Mouse (Mus musculus) E14TG2a.4 (cell line): ENCODE measurements at regions not wholly inside any gene's neighbourhood (a gene's known extent, or its start where the extent isn't known, plus 50 kb on each side); places are given as distances from the start of the nearest gene placed in this dataset.

ENCODE experiments used
- H3K27me3 ChIP-seq: 2 replicates; pipeline ENCODE4 v1.6.1; 2014; ENCODE audit warnings: low read length, control low read depth; ENCODE audit not compliant: insufficient read depth
- H3K36me3 ChIP-seq: 2 replicates; pipeline ENCODE4 v1.6.1; 2014; ENCODE audit warnings: low read length, control low read depth; ENCODE audit not compliant: insufficient read depth
- H3K4me1 ChIP-seq: replicated peaks from 2 replicates; pipeline ENCODE4 v1.6.1; 2014; ENCODE audit warnings: low read depth, low read length, control low read depth
- H3K4me3 ChIP-seq: replicated peaks from 2 replicates; pipeline ENCODE4 v1.5.1; 2014; ENCODE audit warnings: mild to moderate bottlenecking, low read length
- H3K9me3 ChIP-seq: 2 replicates; pipeline ENCODE4 v1.6.1; 2014; ENCODE audit warnings: low read length, control low read depth
- CTCF ChIP-seq: conservative IDR thresholded peaks from 2 replicates; pipeline ENCODE4 v1.5.1; 2014; ENCODE audit warnings: low read length
- NANOG ChIP-seq: IDR thresholded peaks from 2 replicates; pipeline ENCODE4 v1.6.1; 2014; ENCODE audit warnings: borderline replicate concordance, low read length, mixed read lengths
- POU5F1 ChIP-seq: IDR thresholded peaks from 2 replicates; pipeline ENCODE4 v1.6.1; 2014; ENCODE audit warnings: low read length, borderline replicate concordance

GRCm38 (mm10) chr1:90268131-90268691, 64.4 kb downstream of the Ackr3 start:
- H3K9me3 ChIP-seq = peaks cover 5% of the 10 kb centered on the region; the same call in 1 of the 2 replicates
- no peak overlapping the region for H3K4me3 ChIP-seq
- no peaks in the 10 kb centered on the region for H3K36me3 ChIP-seq
- H3K27me3 ChIP-seq = peaks cover 23% of the 10 kb centered on the region
- H3K4me1 ChIP-seq = no peaks in the 10 kb centered on the region
- TF ChIP-seq CTCF (no peak), POU5F1 (no peak), NANOG (no peak)

GRCm38 (mm10) chr1:90268951-90269350, 65.2 kb downstream of the Ackr3 start:
- H3K4me3 ChIP-seq = no peak overlapping the region
- H3K9me3 ChIP-seq = peaks cover 5% of the 10 kb centered on the region; the same call in 1 of the 2 replicates
- peaks cover 23% of the 10 kb centered on the region for H3K27me3 ChIP-seq
- TF ChIP-seq POU5F1 (no peak), NANOG (no peak), CTCF (no peak)
- no peaks in the 10 kb centered on the region for H3K36me3 ChIP-seq
- H3K4me1 ChIP-seq = no peaks in the 10 kb centered on the region

- TF ChIP-seq CTCF (no peak), NANOG (no peak), POU5F1 (no peak)
- no peak overlapping the region for H3K4me3 ChIP-seq
- H3K9me3 ChIP-seq = peaks cover 5% of the 10 kb centered on the region; the same call in 1 of the 2 replicates
- H3K27me3 ChIP-seq = peaks cover 28% of the 10 kb centered on the region
- H3K36me3 ChIP-seq = no peaks in the 10 kb centered on the region
- no peaks in the 10 kb centered on the region for H3K4me1 ChIP-seq
Observed at GRCm38 (mm10) chr1:90269836-90270235, 66.1 kb downstream of the Ackr3 start.

- H3K27me3 ChIP-seq = peaks cover 40% of the 10 kb centered on the region
- peaks cover 5% of the 10 kb centered on the region; the same call in 1 of the 2 replicates for H3K9me3 ChIP-seq
- peaks cover 13% of the 10 kb centered on the region for H3K4me1 ChIP-seq
- no peak for TF ChIP-seq POU5F1
- no peak for TF ChIP-seq CTCF
- TF ChIP-seq NANOG = no peak
- no peak overlapping the region for H3K4me3 ChIP-seq
- H3K36me3 ChIP-seq = no peaks in the 10 kb centered on the region
Observed at GRCm38 (mm10) chr1:90271326-90271725, 67.5 kb downstream of the Ackr3 start.

GRCm38 (mm10) chr1:90272411-90272810, 68.6 kb downstream of the Ackr3 start:
- Histone ChIP-seq H3K4me1 (peaks cover 23% of the 10 kb centered on the region), H3K36me3 (no peaks in the 10 kb centered on the region), H3K4me3 (no peak overlapping the region), H3K9me3 (no peaks in the 10 kb centered on the region), H3K27me3 (peaks cover 31% of the 10 kb centered on the region)
- TF ChIP-seq CTCF (peak; percentile 45), POU5F1 (no peak)

- H3K36me3 ChIP-seq = no peaks in the 10 kb centered on the region
- peaks cover 25% of the 10 kb centered on the region for H3K4me1 ChIP-seq
- no peak for TF ChIP-seq CTCF
- TF ChIP-seq NANOG = no peak
- TF ChIP-seq POU5F1 = no peak
- no peaks in the 10 kb centered on the region for H3K9me3 ChIP-seq
- H3K4me3 ChIP-seq = no peak overlapping the region
- peaks cover 26% of the 10 kb centered on the region for H3K27me3 ChIP-seq
Observed at GRCm38 (mm10) chr1:90272830-90273628, 69.2 kb downstream of the Ackr3 start.

- TF ChIP-seq POU5F1 (no peak), NANOG (no peak), CTCF (no peak)
- peaks cover 25% of the 10 kb centered on the region for H3K4me1 ChIP-seq
- no peak overlapping the region for H3K4me3 ChIP-seq
- H3K9me3 ChIP-seq = no peaks in the 10 kb centered on the region
- no peaks in the 10 kb centered on the region for H3K36me3 ChIP-seq
- H3K27me3 ChIP-seq = peaks cover 23% of the 10 kb centered on the region
Observed at GRCm38 (mm10) chr1:90273629-90273928, 69.8 kb downstream of the Ackr3 start.

- Histone ChIP-seq H3K27me3 (peaks cover 17% of the 10 kb centered on the region), H3K4me3 (0 out of 2 replicates have a peak overlapping the region, but pooled peaks have one; percentile 20), H3K4me1 (peaks cover 25% of the 10 kb centered on the region), H3K36me3 (no peaks in the 10 kb centered on the region), H3K9me3 (no peaks in the 10 kb centered on the region)
- TF ChIP-seq NANOG (no peak), POU5F1 (no peak), CTCF (no peak)
Observed at GRCm38 (mm10) chr1:90274968-90275651, 71.3 kb downstream of the Ackr3 start.
